In genomic region chr2:131234127-131234650, GRCm38 (mm10) we compare ENCODE assay signal across 8 mouse cellular contexts. TPM values are rescaled to one million over a fixed set of nuclear protein-coding genes. Genes with fewer than 3 reads are reported as not detected.
DNase-seq lines count a peak whose midpoint lies in the region; ATAC-seq and TF ChIP-seq lines count a peak whose summit lies in the region.

No protein-coding gene starts in this region.

- no peaks in the 10 kb centered on the region for H3K27me3 ChIP-seq in forebrain, embryonic 13.5 days
- no peaks in the 10 kb centered on the region for H3K27me3 ChIP-seq in limb, embryonic 13.5 days
- no peaks in the 10 kb centered on the region for H3K27me3 ChIP-seq in neural tube, embryonic 13.5 days

- peaks cover 5 to 8% of the 10 kb centered on the region in 2 experiments; a peak in 3 of 4 replicates for H3K4me1 ChIP-seq in ES-E14 (ENCODE audit: control insufficient read depth in 2 of 2, insufficient read depth in 2 of 2, low read length in 2 of 2, poor library complexity in 1 of 2)
- peaks cover 21% of the 10 kb centered on the region for H3K4me1 ChIP-seq in forebrain, embryonic 13.5 days
- H3K4me1 ChIP-seq in limb, embryonic 13.5 days, result peaks cover 21% of the 10 kb centered on the region
- H3K4me1 ChIP-seq in neural tube, embryonic 13.5 days (replicated peaks), result peaks cover 19% of the 10 kb centered on the region

- in situ Hi-C loops in ES-E14 (cut with MboI; ENCODE audit: low sequenced_read_pairs in 2 of 2, unreplicated experiment in 2 of 2), result no loop called here

- peak; percentile 46 for DNase-seq in gastrocnemius, postnatal 10 days
- no peak for DNase-seq in gastrocnemius, adult 18-20 months (ENCODE audit: low spot score)
- no peak for DNase-seq in ES-E14 (ENCODE audit: low read depth, low spot score)
- no peak for DNase-seq in spleen, postnatal 14 days (ENCODE audit: low spot score in 2 of 2)
- DNase-seq in c-Kit-positive CD71-positive TER-119-positive erythroid progenitor cells, embryonic 14.5 days (ENCODE audit: low spot score), result no peak

- H3K9ac ChIP-seq in ES-E14 (ENCODE audit: insufficient read depth, low read depth, low read length, poor library complexity, severe bottlenecking), result peak overlapping the region; percentile 82
- H3K9ac ChIP-seq in forebrain, embryonic 13.5 days, result peak overlapping the region; percentile 68
- H3K9ac ChIP-seq in limb, embryonic 13.5 days, result peak overlapping the region; percentile 87
- H3K9ac ChIP-seq in neural tube, embryonic 13.5 days, result peak overlapping the region; percentile 65

- no peaks in the 10 kb centered on the region for H3K9me3 ChIP-seq in ES-E14 (ENCODE audit: control insufficient read depth, insufficient read depth, low read depth, low read length)
- H3K9me3 ChIP-seq in forebrain, embryonic 13.5 days (replicated peaks), result no peaks in the 10 kb centered on the region
- H3K9me3 ChIP-seq in limb, embryonic 13.5 days, result no peaks in the 10 kb centered on the region
- no peaks in the 10 kb centered on the region for H3K9me3 ChIP-seq in neural tube, embryonic 13.5 days

- WGBS in forebrain, embryonic 13.5 days, result 15% methylated on average over 28 of the region's 28 CpGs
- 12% methylated on average over 28 of the region's 28 CpGs for WGBS in limb, embryonic 13.5 days
- 13% methylated on average over 28 of the region's 28 CpGs for WGBS in neural tube, embryonic 13.5 days

- H3K4me2 ChIP-seq in forebrain, embryonic 13.5 days, result peak overlapping the region; percentile 86
- H3K4me2 ChIP-seq in limb, embryonic 13.5 days (replicated peaks), result peak overlapping the region; percentile 93
- H3K4me2 ChIP-seq in neural tube, embryonic 13.5 days, result peak overlapping the region; percentile 72

- H3K27ac ChIP-seq in ES-E14 (ENCODE audit: insufficient read depth, low read depth, low read length, poor library complexity, severe bottlenecking), result no peak overlapping the region
- H3K27ac ChIP-seq in forebrain, embryonic 13.5 days, result no peak overlapping the region
- peak overlapping the region; percentile 58; the same call in 1 of the 2 replicates for H3K27ac ChIP-seq in limb, embryonic 13.5 days
- H3K27ac ChIP-seq in neural tube, embryonic 13.5 days (replicated peaks), result no peak overlapping the region

- ATAC-seq in forebrain, embryonic 13.5 days, result peak; percentile 15; the same call in 1 of the 2 replicates
- ATAC-seq in limb, embryonic 13.5 days (ENCODE audit: low FRiP score, low read depth), result 0 out of 2 replicates have a peak, but pooled peaks have one; percentile 22
- peak; percentile 42 for ATAC-seq in neural tube, embryonic 13.5 days (ENCODE audit: low read depth)

- H3K36me3 ChIP-seq in ES-E14 (ENCODE audit: control insufficient read depth, insufficient read depth, low read length, poor library complexity, severe bottlenecking), result no peaks in the 10 kb centered on the region
- 0 out of 2 replicates have a peak, but pooled peaks cover 4% of the 10 kb centered on the region for H3K36me3 ChIP-seq in forebrain, embryonic 13.5 days (ENCODE audit: poor library complexity, severe bottlenecking)
- H3K36me3 ChIP-seq in limb, embryonic 13.5 days, result peaks cover 15% of the 10 kb centered on the region
- no peaks in the 10 kb centered on the region for H3K36me3 ChIP-seq in neural tube, embryonic 13.5 days

- peak overlapping the region; percentile 64 to 93 for H3K4me3 ChIP-seq in ES-E14 (ENCODE audit: insufficient read depth in 1 of 2, low read depth in 1 of 2, low read length in 2 of 2, poor library complexity in 1 of 2, severe bottlenecking in 1 of 2)
- H3K4me3 ChIP-seq in forebrain, embryonic 13.5 days, result peak overlapping the region; percentile 54
- peak overlapping the region; percentile 72 for H3K4me3 ChIP-seq in limb, embryonic 13.5 days
- peak overlapping the region; percentile 49 for H3K4me3 ChIP-seq in neural tube, embryonic 13.5 days

TF ChIP-seq in ES-E14, 5 proteins besides CTCF, POLR2A, EP300 and RAD21:
- TF ChIP-seq CHD2 (IDR thresholded peaks at IDR 0.05; ENCODE audit: low read depth, low read length) (no peak), ZC3H11A (IDR thresholded peaks at IDR 0.05; ENCODE audit: borderline replicate concordance, low read depth, low read length) (no peak), MAFK (IDR thresholded peaks at IDR 0.05; ENCODE audit: insufficient read depth, low read depth, low read length) (no peak), ZNF384 (IDR thresholded peaks at IDR 0.05; ENCODE audit: low read depth, low read length) (no peak), HCFC1 (IDR thresholded peaks at IDR 0.05; ENCODE audit: borderline replicate concordance, insufficient read depth, low read length) (no peak)

RNA-seq across cellular contexts. Expression of gene Mavs, which starts 0.3 kb away (rescaled TPM):
- 10 to 100 TPM; 26.0 to 28.4 TPM for total RNA-seq in gastrocnemius, postnatal 10 days (2021)
- total RNA-seq in gastrocnemius, adult 18-20 months (2021), result 10 to 100 TPM; 41.4 to 43.7 TPM
- 11.4 and 12.7 TPM in 2 replicates for total RNA-seq in ES-E14 (2012; rRNA removed)
- 8.1 and 9.6 TPM in 2 replicates for polyA plus RNA-seq in forebrain, embryonic 13.5 days (2015; fragmentation: Nextera tagmentation; extraction: Ambion mirVana)
- polyA plus RNA-seq in limb, embryonic 13.5 days (2015; fragmentation: Nextera tagmentation; extraction: Ambion mirVana), result 16.6 and 16.7 TPM in 2 replicates
- 5.9 and 7.0 TPM in 2 replicates for polyA plus RNA-seq in neural tube, embryonic 13.5 days (2015; fragmentation: Nextera tagmentation; extraction: Ambion mirVana)

RNA-seq across cellular contexts. Expression of gene Ap5s1, which starts 27.3 kb away (rescaled TPM):
- total RNA-seq in gastrocnemius, postnatal 10 days (2021), result 10 to 100 TPM; 16.1 to 16.3 TPM
- 10 to 100 TPM; 15.8 to 20.2 TPM for total RNA-seq in gastrocnemius, adult 18-20 months (2021)
- total RNA-seq in ES-E14 (2012; rRNA removed), result 7.9 and 8.7 TPM in 2 replicates
- 31.3 and 32.4 TPM in 2 replicates for polyA plus RNA-seq in forebrain, embryonic 13.5 days (2015; fragmentation: Nextera tagmentation; extraction: Ambion mirVana)
- polyA plus RNA-seq in limb, embryonic 13.5 days (2015; fragmentation: Nextera tagmentation; extraction: Ambion mirVana), result 28.0 and 31.3 TPM in 2 replicates
- 30.9 and 39.7 TPM in 2 replicates for polyA plus RNA-seq in neural tube, embryonic 13.5 days (2015; fragmentation: Nextera tagmentation; extraction: Ambion mirVana)

RNA-seq across cellular contexts. Expression of gene Pank2, which starts 28.1 kb away (rescaled TPM):
- 10 to 100 TPM; 26.7 to 35.3 TPM for total RNA-seq in gastrocnemius, postnatal 10 days (2021)
- 10 to 100 TPM; 18.5 to 24.6 TPM for total RNA-seq in gastrocnemius, adult 18-20 months (2021)
- 22.0 and 26.6 TPM in 2 replicates for total RNA-seq in ES-E14 (2012; rRNA removed)
- polyA plus RNA-seq in forebrain, embryonic 13.5 days (2015; fragmentation: Nextera tagmentation; extraction: Ambion mirVana), result 34.3 and 42.6 TPM in 2 replicates
- polyA plus RNA-seq in limb, embryonic 13.5 days (2015; fragmentation: Nextera tagmentation; extraction: Ambion mirVana), result 39.0 and 39.3 TPM in 2 replicates
- polyA plus RNA-seq in neural tube, embryonic 13.5 days (2015; fragmentation: Nextera tagmentation; extraction: Ambion mirVana), result 30.5 and 35.6 TPM in 2 replicates

RNA-seq across cellular contexts. Expression of gene Spef1, which starts 47.1 kb away (rescaled TPM):
- total RNA-seq in gastrocnemius, postnatal 10 days (2021), result 1 to 10 TPM; 3.8 to 4.5 TPM
- total RNA-seq in gastrocnemius, adult 18-20 months (2021), result 1 to 10 TPM in 1 of 2 experiments, under 1 TPM in 1; 0.84 to 1.4 TPM
- total RNA-seq in ES-E14 (2012; rRNA removed), result 1.5 and 1.6 TPM in 2 replicates
- polyA plus RNA-seq in forebrain, embryonic 13.5 days (2015; fragmentation: Nextera tagmentation; extraction: Ambion mirVana), result 12.5 and 12.6 TPM in 2 replicates
- 4.7 and 5.5 TPM in 2 replicates for polyA plus RNA-seq in limb, embryonic 13.5 days (2015; fragmentation: Nextera tagmentation; extraction: Ambion mirVana)
- polyA plus RNA-seq in neural tube, embryonic 13.5 days (2015; fragmentation: Nextera tagmentation; extraction: Ambion mirVana), result 6.9 and 7.9 TPM in 2 replicates

RNA-seq across cellular contexts. Expression of gene Cdc25b, which starts 47.4 kb away (rescaled TPM):
- 10 to 100 TPM in 1 of 2 experiments, 1 to 10 TPM in 1; 9.4 to 13.0 TPM for total RNA-seq in gastrocnemius, postnatal 10 days (2021)
- total RNA-seq in gastrocnemius, adult 18-20 months (2021), result under 1 TPM; 0.78 to 0.95 TPM
- total RNA-seq in ES-E14 (2012; rRNA removed), result 9.7 and 16.4 TPM in 2 replicates
- 52.0 and 59.7 TPM in 2 replicates for polyA plus RNA-seq in forebrain, embryonic 13.5 days (2015; fragmentation: Nextera tagmentation; extraction: Ambion mirVana)
- 57.6 and 60.3 TPM in 2 replicates for polyA plus RNA-seq in limb, embryonic 13.5 days (2015; fragmentation: Nextera tagmentation; extraction: Ambion mirVana)
- polyA plus RNA-seq in neural tube, embryonic 13.5 days (2015; fragmentation: Nextera tagmentation; extraction: Ambion mirVana), result 32.5 and 40.3 TPM in 2 replicates
